Mouse (Mus musculus): ENCODE results near the gene Scd4.
A peak's percentile ranks its signal among the peaks of the same experiment; 100 is the strongest.
"Not testable (repeated sequence)": the region's sequence is repeated elsewhere in the genome, so short reads cannot be mapped to it uniquely, and the experiment has no call there.

Gene Scd4

GRCm38 (mm10) chr19:44301176-44301575, 31.7 kb upstream of the Scd4 start:
- DNase-seq: no peak

- DNase-seq: no peak
Measured at GRCm38 (mm10) chr19:44301671-44302305, 31.1 kb upstream of the Scd4 start.

GRCm38 (mm10) chr19:44302901-44303300, 30.0 kb upstream of the Scd4 start:
- DNase-seq: no peak

- DNase-seq: no peak
Measured at GRCm38 (mm10) chr19:44303502-44303901, 29.4 kb upstream of the Scd4 start.

GRCm38 (mm10) chr19:44304419-44304818, 28.5 kb upstream of the Scd4 start:
- no peak for DNase-seq

GRCm38 (mm10) chr19:44304851-44305510, 27.9 kb upstream of the Scd4 start:
- DNase-seq: no peak

GRCm38 (mm10) chr19:44305701-44306100, 27.2 kb upstream of the Scd4 start:
- DNase-seq: no peak

GRCm38 (mm10) chr19:44306171-44306570, 26.7 kb upstream of the Scd4 start:
- DNase-seq: no peak

GRCm38 (mm10) chr19:44307101-44307914, 25.6 kb upstream of the Scd4 start:
- DNase-seq: no peak

- no peak for DNase-seq
Measured at GRCm38 (mm10) chr19:44307915-44308470, 24.9 kb upstream of the Scd4 start.

GRCm38 (mm10) chr19:44308611-44309246, 24.2 kb upstream of the Scd4 start:
- DNase-seq: no peak

- DNase-seq: no peak
Measured at GRCm38 (mm10) chr19:44309351-44310154, 23.3 kb upstream of the Scd4 start.

GRCm38 (mm10) chr19:44310155-44310575, 22.7 kb upstream of the Scd4 start:
- DNase-seq: not testable (repeated sequence)

- no peak for DNase-seq
Measured at GRCm38 (mm10) chr19:44310814-44311213, 22.1 kb upstream of the Scd4 start.

- DNase-seq: peak; percentile 13
Measured at GRCm38 (mm10) chr19:44311306-44312006, 21.4 kb upstream of the Scd4 start.

GRCm38 (mm10) chr19:44312007-44312360, 20.9 kb upstream of the Scd4 start:
- DNase-seq: peak; percentile 18

- no peak for DNase-seq
Measured at GRCm38 (mm10) chr19:44313066-44313465, 19.8 kb upstream of the Scd4 start.

- DNase-seq: peak; percentile 94
Measured at GRCm38 (mm10) chr19:44314327-44314759, 18.5 kb upstream of the Scd4 start.

GRCm38 (mm10) chr19:44314871-44315414, 17.9 kb upstream of the Scd4 start:
- DNase-seq: peak; percentile 48

GRCm38 (mm10) chr19:44316752-44317315, 16.1 kb upstream of the Scd4 start:
- DNase-seq: no peak

- no peak for DNase-seq
Measured at GRCm38 (mm10) chr19:44317391-44317790, 15.5 kb upstream of the Scd4 start.
